Mouse (Mus musculus) testis, adult 10 weeks (tissue): ENCODE measurements around the gene Furin. TPM values are rescaled to one million over a fixed set of nuclear protein-coding genes. Genes with fewer than 3 reads are reported as not detected.

Experiments used
- polyA plus RNA-seq: library from polyadenylated mRNA; stranded (reverse); fragments of 350-450 nt; fragmentation: Illumina TruSeq; extraction: RNeasy Lipid Tissue Mini Kit (QIAGEN cat#74804); gene quantifications from one replicate; pipeline ENCODE4 v1.2.3, GENCODE M21; 2014; ENCODE audit warnings: low read depth, low replicate concordance

Furin gene
- polyA plus RNA-seq, result 0.48 TPM

DNA sequence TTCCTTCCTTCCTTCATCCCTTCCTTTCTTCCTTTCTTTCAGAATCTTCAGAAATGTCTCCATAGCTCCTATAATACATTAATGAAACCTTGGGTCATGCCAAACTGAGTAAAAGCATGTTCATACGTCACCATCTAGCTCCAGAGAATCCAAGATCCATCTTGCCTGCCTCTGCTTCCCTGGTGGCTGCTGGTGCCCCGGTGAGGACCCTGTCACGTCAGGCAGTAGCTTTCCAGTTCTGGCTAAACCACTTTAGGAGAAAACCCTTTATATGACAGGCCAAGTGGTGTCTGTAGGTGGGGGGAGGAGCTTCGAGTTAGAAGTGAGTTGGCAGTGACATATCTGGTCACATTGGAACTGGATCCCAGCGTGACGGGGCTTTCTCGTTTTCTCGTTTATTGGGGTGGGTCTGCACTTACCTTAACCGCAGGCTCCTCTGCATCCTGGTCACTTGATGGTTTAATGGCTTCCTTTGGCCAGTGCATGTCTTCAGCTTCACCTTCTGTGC lies at the start of gene Furin:
Furin (minus strand) TSS at position 249 of the 508 bp plus-strand sequence.

DNA sequence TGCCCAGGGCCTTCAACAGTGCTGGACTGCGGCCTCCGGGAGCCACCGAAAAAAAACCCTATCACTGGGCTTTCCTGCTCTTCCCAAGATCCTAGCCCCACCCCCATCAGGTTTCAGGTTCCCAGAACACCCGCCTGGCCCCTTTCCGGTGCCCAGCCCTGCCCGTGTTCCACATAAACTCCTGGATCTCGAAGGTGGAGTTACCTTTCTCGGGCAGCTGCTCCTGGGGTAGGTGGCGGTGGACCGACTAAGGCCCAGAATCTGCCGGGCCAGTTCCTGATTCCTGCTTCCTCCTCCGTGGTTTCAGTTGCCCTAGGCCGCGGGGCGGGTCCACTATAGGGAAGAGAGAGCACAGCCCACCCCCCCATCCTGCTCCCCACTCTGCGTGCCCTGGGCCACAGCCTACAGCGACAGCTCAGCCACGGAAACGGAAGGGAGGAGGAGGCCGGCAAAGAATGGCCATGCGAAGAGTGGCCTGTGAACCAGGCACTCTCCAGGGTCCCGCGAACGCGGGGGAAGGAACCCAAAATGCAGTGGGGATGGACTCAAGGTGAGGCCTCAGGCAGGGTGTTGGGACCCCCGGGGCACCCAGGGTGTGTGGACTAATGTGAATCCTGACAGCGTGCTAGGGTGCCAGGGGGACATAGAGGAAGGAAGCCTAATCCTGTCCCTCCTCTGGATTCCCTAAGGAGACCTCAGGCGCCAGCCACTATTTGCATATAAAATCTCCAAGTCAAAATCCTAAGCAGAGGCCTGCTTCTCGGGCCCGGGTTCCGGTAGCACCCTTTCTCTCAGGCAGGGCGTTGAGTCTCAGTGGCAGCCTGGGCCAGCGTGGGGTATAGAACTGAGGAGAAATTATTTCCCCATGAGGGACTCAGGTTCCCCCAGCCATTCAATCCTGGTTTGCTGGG lies 17.3 kb downstream of the Furin start, which contains the start of gene Fes:
Fes (minus strand) TSS at position 314 of the 911 bp plus-strand sequence.

DNA sequence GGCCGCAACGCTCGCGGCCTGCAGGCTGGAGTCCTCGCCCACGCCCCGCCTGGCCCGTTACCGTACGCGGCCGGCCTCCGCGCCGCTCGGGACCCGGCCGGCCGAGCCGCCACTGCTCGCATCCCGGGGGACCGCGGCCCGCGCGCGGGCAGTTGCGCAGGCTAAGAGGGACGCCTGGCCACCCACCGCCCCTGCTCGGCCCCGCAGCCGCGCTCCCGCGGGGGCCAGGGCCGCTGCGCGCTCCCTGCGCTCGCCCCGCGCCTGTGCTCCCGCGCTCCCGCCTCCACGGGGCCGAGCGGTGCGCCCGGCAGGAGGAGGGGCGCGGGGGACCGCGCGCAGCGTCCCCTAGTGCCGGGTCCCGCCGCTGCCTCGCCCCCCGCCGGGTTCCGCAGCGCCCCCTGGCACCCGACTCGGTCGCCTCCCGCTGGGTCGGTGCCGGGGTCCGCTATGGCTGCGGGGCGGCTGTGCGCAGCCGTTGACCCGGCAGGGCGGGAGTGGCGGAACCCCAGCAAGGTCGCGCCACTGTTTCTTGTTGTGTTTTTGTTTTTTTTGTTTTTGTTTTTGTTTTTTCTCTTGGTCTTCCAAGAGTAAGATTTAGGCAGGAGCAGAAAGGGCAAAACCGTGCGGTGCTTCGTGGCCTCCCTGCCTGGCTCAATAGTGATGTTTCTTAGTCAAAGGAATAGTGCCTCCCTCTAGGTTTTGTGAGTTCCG lies 34.0 kb downstream of the Furin start, which contains the start of gene Man2a2:
Man2a2 (minus strand) TSS at position 335 of the 711 bp plus-strand sequence.

DNA sequence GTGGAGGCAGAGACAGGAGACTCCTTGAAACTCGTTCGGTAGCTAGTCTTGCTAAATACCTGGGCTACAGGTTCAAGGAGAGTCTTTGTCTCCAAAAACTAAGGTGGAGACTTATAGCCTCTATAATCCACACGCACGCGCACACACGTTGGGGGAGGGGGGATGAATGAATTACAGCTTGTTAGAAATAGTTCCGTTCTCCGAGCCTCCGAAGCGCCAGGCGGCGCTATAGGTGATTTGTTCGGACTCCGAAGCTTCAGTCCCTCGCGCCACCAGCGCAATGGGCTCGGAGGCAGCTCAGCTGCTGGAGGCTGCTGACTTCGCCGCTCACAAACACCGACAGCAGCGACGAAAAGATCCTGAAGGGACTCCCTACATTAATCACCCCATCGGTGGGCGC lies 62.4 kb downstream of the Furin start, which contains the start of gene Hddc3:
Hddc3 (plus strand) TSS at position 247 of the 400 bp plus-strand sequence.

DNA sequence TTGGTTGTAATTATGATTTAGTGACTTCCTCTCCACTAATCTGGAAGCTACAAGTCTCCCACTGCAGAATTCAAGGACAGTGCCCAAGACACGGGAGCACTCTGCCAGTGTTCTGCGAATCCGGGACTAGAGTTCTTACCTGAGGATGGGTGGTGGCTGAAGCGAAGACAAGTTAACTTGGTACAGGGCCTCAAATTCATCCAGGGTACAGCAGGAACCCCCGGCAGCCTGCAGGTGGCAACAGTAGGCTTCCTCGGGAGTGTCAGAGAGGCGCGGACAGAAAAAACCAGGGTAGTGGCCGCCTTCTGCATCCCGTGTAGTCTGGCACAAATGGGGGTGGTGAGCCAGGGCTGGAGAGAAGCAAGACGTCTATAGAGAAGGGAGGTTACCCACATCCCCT lies 64.4 kb downstream of the Furin start, which contains the start of gene Unc45a:
Unc45a (minus strand) TSS at position 213 of the 400 bp plus-strand sequence.

Other genes starting within 250 kb of the Furin start
- gene Sema4b, start 218.6 kb downstream of the Furin start, polyA plus RNA-seq, result 0.67 TPM
- 49.1 TPM for gene Cib1, start 172.6 kb downstream of the Furin start, polyA plus RNA-seq
- gene Gdpgp1, start 172.6 kb downstream of the Furin start, polyA plus RNA-seq, result 0.91 TPM
- 226 TPM for gene Ttll13, start 159.1 kb downstream of the Furin start, polyA plus RNA-seq
- 5.7 TPM for gene Ngrn, start 144.2 kb downstream of the Furin start, polyA plus RNA-seq
- gene Vps33b, start 135.8 kb downstream of the Furin start, polyA plus RNA-seq, result 4.8 TPM
- 157 TPM for gene Prc1, start 111.0 kb downstream of the Furin start, polyA plus RNA-seq
- gene Rccd1, start 81.0 kb downstream of the Furin start, polyA plus RNA-seq, result 4.5 TPM
- 1.2 TPM for gene Unc45a, start 64.4 kb downstream of the Furin start, polyA plus RNA-seq
- 5.7 TPM for gene Hddc3, start 62.3 kb downstream of the Furin start, polyA plus RNA-seq
- gene Man2a2, start 34.1 kb downstream of the Furin start, polyA plus RNA-seq, result 14.6 TPM
- gene Fes, start 17.5 kb downstream of the Furin start, polyA plus RNA-seq, result not detected
- 58.5 TPM for gene Blm, start 129.7 kb upstream of the Furin start, polyA plus RNA-seq